Mouse (Mus musculus): ENCODE data around the gene Gnl1. TPM values are rescaled to one million over a fixed set of nuclear protein-coding genes. Genes with fewer than 3 reads are reported as not detected.
"Not testable (repeated sequence)": the region's sequence is repeated elsewhere in the genome, so short reads cannot be mapped to it uniquely, and the experiment has no call there.

Gnl1 gene
- polyA plus RNA-seq, 1 experiment from 2014 or later: 57.9 TPM

DNA sequence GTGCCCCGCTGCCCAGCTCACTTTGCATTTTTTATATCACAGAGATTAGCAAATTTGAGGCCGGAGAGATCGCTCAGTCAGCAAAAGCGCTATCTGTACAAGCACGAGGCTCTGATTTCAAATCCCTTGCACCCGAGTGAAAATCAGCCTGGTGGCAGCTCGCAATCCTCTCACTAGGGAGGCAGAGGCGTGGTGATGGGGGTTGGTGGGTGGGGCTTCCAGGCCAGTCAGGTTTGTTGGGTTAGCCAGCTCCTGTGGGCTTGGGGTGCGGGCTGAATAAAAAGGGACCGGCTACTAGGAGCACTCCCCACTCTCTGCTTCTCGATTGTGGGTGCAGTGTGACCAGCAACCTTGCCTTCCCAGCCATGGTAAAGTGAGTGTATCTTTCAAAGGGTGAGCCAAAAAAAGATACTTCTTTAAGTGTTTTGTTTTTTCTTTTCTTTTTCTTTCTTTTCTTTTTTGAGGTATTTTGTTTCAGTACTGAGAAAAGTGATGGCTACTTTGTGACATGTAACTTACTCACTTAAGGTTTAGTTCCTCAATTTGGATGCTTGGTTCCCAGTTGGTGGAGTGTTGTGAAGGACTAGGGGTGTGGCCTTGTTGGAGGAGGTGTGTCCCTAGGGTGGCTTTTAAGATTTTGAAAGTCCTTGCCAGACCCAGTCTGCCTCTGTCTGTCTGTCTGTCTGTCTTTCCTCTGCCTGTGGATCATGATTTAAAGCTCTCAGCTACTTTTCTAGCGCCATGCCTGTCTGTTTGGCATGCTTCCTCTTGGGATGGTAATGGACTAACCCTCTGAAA, 18.3 kb downstream of the Gnl1 start:
- Histone ChIP-seq H3K36me3 (replicated peaks) (no peaks in the 10 kb centered on the region), H3K9ac (no peak overlapping the region), H3K9me3 (no peaks in the 10 kb centered on the region), H3K4me1 (peaks cover 23% of the 10 kb centered on the region), H3K27ac (no peak overlapping the region), H3K27me3 (no peaks in the 10 kb centered on the region), H3K4me3 (replicated peaks) (no peak overlapping the region), H3K4me2 (no peak overlapping the region)
- ATAC-seq (ENCODE audit: low FRiP score): no peak
- 52% methylated on average over 12 of the region's 12 CpGs for WGBS

- 91% methylated on average over 6 of the region's 6 CpGs for WGBS
- no peaks in the 10 kb centered on the region for H3K36me3 ChIP-seq (replicated peaks)
- no peak overlapping the region for H3K4me3 ChIP-seq (replicated peaks)
- H3K4me2 ChIP-seq: no peak overlapping the region
- H3K4me1 ChIP-seq: peaks cover 23% of the 10 kb centered on the region
- H3K27ac ChIP-seq: no peak overlapping the region
- no peak overlapping the region for H3K9ac ChIP-seq
- no peak for ATAC-seq (ENCODE audit: low FRiP score)
- no peaks in the 10 kb centered on the region for H3K27me3 ChIP-seq
- no peaks in the 10 kb centered on the region for H3K9me3 ChIP-seq
Measured at GRCm38 (mm10) chr17:35998545-35999305, 19.1 kb downstream of the Gnl1 start.

GRCm38 (mm10) chr17:35999356-35999755, 19.7 kb downstream of the Gnl1 start:
- Histone ChIP-seq H3K4me3 (replicated peaks) (no peak overlapping the region), H3K9me3 (no peaks in the 10 kb centered on the region), H3K4me2 (no peak overlapping the region), H3K4me1 (peaks cover 23% of the 10 kb centered on the region), H3K27ac (no peak overlapping the region), H3K9ac (no peak overlapping the region), H3K36me3 (replicated peaks) (no peaks in the 10 kb centered on the region), H3K27me3 (no peaks in the 10 kb centered on the region)
- ATAC-seq (ENCODE audit: low FRiP score): no peak
- WGBS: 92% methylated on average over 7 of the region's 7 CpGs

DNA sequence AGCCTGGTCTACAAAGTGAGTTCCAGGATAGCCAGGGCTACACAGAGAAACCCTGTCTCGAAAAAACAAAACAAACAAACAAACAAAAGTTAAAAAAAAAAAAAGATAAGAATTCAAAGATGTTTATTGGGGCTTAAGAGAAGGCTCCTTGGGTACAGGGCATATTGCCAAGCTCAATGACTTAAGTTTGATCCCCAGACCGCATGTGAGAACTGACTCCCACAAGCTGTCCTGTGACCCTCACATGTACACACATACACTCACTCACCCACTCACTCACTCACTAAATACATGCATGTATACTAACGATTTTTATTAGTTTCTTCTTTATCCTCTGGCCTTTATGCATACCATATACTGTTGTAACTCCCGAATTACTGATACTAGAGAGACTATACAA, 20.7 kb downstream of the Gnl1 start:
- H3K4me3 ChIP-seq (replicated peaks): no peak overlapping the region
- H3K27me3 ChIP-seq: no peaks in the 10 kb centered on the region
- H3K36me3 ChIP-seq (replicated peaks): no peaks in the 10 kb centered on the region
- H3K9me3 ChIP-seq: no peaks in the 10 kb centered on the region
- H3K4me2 ChIP-seq: no peak overlapping the region
- no peak for ATAC-seq (ENCODE audit: low FRiP score)
- no peak overlapping the region for H3K9ac ChIP-seq
- 92% methylated on average over 4 of the region's 4 CpGs for WGBS
- H3K4me1 ChIP-seq: peaks cover 16% of the 10 kb centered on the region
- no peak overlapping the region for H3K27ac ChIP-seq

DNA sequence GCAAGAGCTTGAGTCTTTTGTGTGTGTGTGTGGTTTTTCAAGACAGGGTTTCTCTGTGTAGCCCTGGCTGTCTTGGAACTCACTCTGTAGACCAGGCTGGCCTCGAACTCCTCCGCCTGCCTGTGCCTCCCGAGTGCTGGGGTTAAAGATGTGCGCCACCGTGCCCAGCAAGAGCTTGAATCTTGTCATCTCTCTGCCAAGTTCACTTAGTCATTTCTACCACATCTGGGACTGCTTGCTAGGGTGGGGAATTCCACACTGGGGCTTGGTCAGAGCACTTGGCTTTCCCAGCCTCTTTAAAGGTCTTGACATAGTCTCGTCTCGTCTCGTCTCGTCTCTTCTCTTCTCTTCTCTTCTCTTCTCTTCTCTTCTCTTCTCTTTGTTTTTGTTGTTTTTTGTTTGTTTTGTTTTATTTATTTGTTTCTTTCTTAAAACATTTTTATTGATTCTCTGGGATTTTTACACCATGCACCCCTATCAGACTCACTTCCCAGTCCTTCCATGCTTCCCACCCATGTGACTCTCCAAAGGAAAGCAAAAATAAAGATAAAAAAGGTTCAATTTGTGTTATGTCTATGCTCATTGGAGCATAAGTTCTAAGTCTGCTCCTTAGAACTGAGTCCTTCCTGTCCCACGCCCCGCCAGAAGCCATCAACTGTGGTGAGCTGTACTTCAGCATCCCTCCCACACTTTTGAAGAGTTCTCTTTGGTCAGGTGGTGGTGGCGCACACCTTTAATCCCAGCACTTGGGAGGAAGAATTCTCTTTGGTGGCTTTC, 21.7 kb downstream of the Gnl1 start:
- no peaks in the 10 kb centered on the region for H3K27me3 ChIP-seq
- no peaks in the 10 kb centered on the region for H3K36me3 ChIP-seq (replicated peaks)
- no peaks in the 10 kb centered on the region for H3K9me3 ChIP-seq
- 94% methylated on average over 12 of the region's 12 CpGs for WGBS
- no peak overlapping the region for H3K27ac ChIP-seq
- ATAC-seq (ENCODE audit: low FRiP score): no peak
- no peak overlapping the region for H3K4me3 ChIP-seq (replicated peaks)
- H3K4me1 ChIP-seq: peaks cover 10% of the 10 kb centered on the region
- H3K9ac ChIP-seq: no peak overlapping the region
- no peak overlapping the region for H3K4me2 ChIP-seq

DNA sequence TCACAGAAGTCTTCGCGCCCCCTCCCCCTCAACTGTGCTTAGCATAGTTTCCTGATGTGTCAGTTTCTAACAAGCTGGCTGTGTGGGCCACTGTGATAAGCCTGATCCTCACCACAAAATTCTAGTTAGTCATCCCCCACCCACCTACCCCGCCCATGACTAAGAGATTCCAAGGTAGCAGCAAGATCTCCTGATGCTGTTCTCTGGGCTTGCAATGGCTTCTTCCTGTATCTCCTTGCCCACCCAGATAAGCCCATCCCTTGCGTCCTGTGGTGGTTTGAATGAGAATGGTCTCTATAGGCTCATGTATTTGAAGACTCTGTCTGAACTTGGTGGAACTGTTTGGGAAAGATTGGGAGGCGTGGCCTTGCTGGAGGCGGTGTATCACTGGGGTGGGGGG, 22.3 kb downstream of the Gnl1 start:
- no peak overlapping the region for H3K4me2 ChIP-seq
- peaks cover 5% of the 10 kb centered on the region for H3K36me3 ChIP-seq (replicated peaks)
- H3K27me3 ChIP-seq: no peaks in the 10 kb centered on the region
- no peaks in the 10 kb centered on the region for H3K9me3 ChIP-seq
- H3K4me3 ChIP-seq (replicated peaks): no peak overlapping the region
- WGBS: 96% methylated on average over 6 of the region's 6 CpGs
- H3K9ac ChIP-seq: no peak overlapping the region
- H3K4me1 ChIP-seq: peaks cover 9% of the 10 kb centered on the region
- ATAC-seq (ENCODE audit: low FRiP score): no peak
- H3K27ac ChIP-seq: no peak overlapping the region

- H3K36me3 ChIP-seq (replicated peaks): peaks cover 5% of the 10 kb centered on the region
- H3K9me3 ChIP-seq: no peaks in the 10 kb centered on the region
- H3K4me2 ChIP-seq: no peak overlapping the region
- WGBS: 91% methylated on average over 7 of the region's 7 CpGs
- no peak overlapping the region for H3K27ac ChIP-seq
- H3K4me1 ChIP-seq: no peaks in the 10 kb centered on the region
- no peak overlapping the region for H3K4me3 ChIP-seq (replicated peaks)
- ATAC-seq (ENCODE audit: low FRiP score): no peak
- H3K27me3 ChIP-seq: no peaks in the 10 kb centered on the region
- H3K9ac ChIP-seq: no peak overlapping the region
Measured at GRCm38 (mm10) chr17:36003331-36003730, 23.7 kb downstream of the Gnl1 start.

GRCm38 (mm10) chr17:36004409-36004808, 24.8 kb downstream of the Gnl1 start:
- not testable (repeated sequence) for H3K27ac ChIP-seq; H3K9me3 ChIP-seq; H3K4me1 ChIP-seq; H3K4me3 ChIP-seq (replicated peaks); H3K4me2 ChIP-seq; H3K36me3 ChIP-seq (replicated peaks); H3K9ac ChIP-seq; H3K27me3 ChIP-seq; ATAC-seq (ENCODE audit: low FRiP score)
- WGBS: 91% methylated on average over 7 of the region's 7 CpGs

DNA sequence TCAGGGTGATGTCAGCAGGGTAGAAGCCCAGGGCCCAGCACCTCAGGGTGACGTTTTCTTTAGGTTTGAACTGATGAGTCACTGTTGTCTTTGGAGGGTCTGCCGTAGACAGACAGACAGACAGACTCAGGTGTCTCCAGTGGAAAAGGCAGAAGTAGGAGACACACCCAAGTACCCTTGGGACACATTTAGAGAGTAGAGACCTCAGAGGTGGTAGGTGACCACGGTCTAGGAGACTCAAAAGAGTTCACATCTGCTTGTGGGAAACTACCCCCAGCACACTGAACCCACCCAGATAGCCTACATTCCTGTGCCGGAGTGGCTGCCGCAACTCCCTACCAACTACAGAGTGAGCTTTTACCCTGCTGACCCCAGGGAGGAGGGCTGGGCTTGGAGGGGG, 35.3 kb downstream of the Gnl1 start:
- Histone ChIP-seq H3K4me2 (no peak overlapping the region), H3K9ac (no peak overlapping the region), H3K27me3 (no peaks in the 10 kb centered on the region), H3K27ac (no peak overlapping the region), H3K9me3 (no peaks in the 10 kb centered on the region), H3K36me3 (replicated peaks) (peaks cover 14% of the 10 kb centered on the region), H3K4me1 (no peaks in the 10 kb centered on the region), H3K4me3 (replicated peaks) (no peak overlapping the region)
- WGBS: 96% methylated on average over 5 of the region's 5 CpGs
- no peak for ATAC-seq (ENCODE audit: low FRiP score)

DNA sequence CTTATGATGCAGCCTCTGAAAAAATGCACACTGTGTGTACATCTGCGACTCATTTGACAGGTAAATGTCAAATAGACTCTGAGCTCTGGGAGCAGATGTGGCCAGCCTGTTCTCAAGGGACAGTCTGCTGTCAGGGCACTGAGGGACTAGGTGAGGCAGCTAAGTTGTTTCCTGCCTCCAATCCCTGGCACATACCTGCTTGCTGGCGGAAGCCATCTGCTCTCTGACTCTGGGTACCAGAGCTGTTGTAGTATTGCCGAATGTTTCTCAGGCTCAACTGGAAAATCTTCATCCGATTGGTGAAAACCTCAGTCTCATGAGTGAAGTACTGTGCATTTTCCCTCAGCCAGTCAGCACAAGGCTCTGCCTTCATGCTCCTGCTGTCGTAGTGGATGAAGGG, 37.4 kb downstream of the Gnl1 start:
- no peak for ATAC-seq (ENCODE audit: low FRiP score)
- WGBS: 91% methylated on average over 5 of the region's 5 CpGs
- Histone ChIP-seq H3K27me3 (no peaks in the 10 kb centered on the region), H3K9ac (no peak overlapping the region), H3K36me3 (replicated peaks) (peaks cover 14% of the 10 kb centered on the region), H3K4me2 (no peak overlapping the region), H3K4me1 (0 out of 2 replicates have a peak, but pooled peaks cover 6% of the 10 kb centered on the region), H3K9me3 (no peaks in the 10 kb centered on the region), H3K4me3 (replicated peaks) (no peak overlapping the region), H3K27ac (no peak overlapping the region)

GRCm38 (mm10) chr17:36018979-36019378, 39.3 kb downstream of the Gnl1 start:
- H3K27ac ChIP-seq: no peak overlapping the region
- H3K4me1 ChIP-seq: 0 out of 2 replicates have a peak, but pooled peaks cover 6% of the 10 kb centered on the region
- 73% methylated on average over 2 of the region's 2 CpGs for WGBS
- H3K4me2 ChIP-seq: no peak overlapping the region
- H3K9ac ChIP-seq: no peak overlapping the region
- no peaks in the 10 kb centered on the region for H3K9me3 ChIP-seq
- no peaks in the 10 kb centered on the region for H3K27me3 ChIP-seq
- no peak overlapping the region for H3K4me3 ChIP-seq (replicated peaks)
- peaks cover 14% of the 10 kb centered on the region for H3K36me3 ChIP-seq (replicated peaks)
- ATAC-seq (ENCODE audit: low FRiP score): no peak

DNA sequence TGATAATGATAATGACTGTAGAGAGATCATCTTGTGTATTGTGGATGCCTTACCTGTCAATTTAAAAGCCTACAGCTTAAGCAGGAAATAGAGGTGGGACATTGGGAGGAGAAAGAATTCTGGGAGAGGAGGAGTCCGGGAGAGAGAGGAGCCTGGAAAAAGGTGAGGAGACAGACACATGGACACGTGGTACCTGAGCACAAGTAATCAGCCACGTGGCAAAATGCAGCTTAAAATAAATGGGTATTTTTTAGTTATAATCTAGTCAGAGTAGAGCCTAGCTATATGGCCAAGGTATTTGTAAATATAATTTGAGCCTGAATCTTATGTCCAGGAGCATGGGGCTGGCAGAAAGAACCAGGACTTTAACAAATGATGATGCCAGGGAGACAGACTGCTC, 39.9 kb downstream of the Gnl1 start:
- Histone ChIP-seq H3K4me2 (no peak overlapping the region), H3K27me3 (no peaks in the 10 kb centered on the region), H3K27ac (no peak overlapping the region), H3K4me3 (replicated peaks) (no peak overlapping the region), H3K9ac (no peak overlapping the region), H3K4me1 (0 out of 2 replicates have a peak, but pooled peaks cover 6% of the 10 kb centered on the region), H3K36me3 (replicated peaks) (peaks cover 9% of the 10 kb centered on the region), H3K9me3 (no peaks in the 10 kb centered on the region)
- 80% methylated on average over 3 of the region's 3 CpGs for WGBS
- ATAC-seq (ENCODE audit: low FRiP score): no peak
